Mouse (Mus musculus) spleen, adult 18-20 months (tissue): ENCODE data around the gene Dnajb12.

Source experiments
- DNase-seq, 2 experiments: peaks; one replicate each; pipeline ENCODE4 v3.0.0; 2022; ENCODE audit warnings: mixed read lengths in 2 of 2

Dnajb12 gene

GRCm38 (mm10) chr10:59898180-59898778 is 18.9 kb downstream of the Dnajb12 start:
- no peak for DNase-seq

GRCm38 (mm10) chr10:59898935-59899334 is 19.6 kb downstream of the Dnajb12 start:
- DNase-seq = no peak

DNA sequence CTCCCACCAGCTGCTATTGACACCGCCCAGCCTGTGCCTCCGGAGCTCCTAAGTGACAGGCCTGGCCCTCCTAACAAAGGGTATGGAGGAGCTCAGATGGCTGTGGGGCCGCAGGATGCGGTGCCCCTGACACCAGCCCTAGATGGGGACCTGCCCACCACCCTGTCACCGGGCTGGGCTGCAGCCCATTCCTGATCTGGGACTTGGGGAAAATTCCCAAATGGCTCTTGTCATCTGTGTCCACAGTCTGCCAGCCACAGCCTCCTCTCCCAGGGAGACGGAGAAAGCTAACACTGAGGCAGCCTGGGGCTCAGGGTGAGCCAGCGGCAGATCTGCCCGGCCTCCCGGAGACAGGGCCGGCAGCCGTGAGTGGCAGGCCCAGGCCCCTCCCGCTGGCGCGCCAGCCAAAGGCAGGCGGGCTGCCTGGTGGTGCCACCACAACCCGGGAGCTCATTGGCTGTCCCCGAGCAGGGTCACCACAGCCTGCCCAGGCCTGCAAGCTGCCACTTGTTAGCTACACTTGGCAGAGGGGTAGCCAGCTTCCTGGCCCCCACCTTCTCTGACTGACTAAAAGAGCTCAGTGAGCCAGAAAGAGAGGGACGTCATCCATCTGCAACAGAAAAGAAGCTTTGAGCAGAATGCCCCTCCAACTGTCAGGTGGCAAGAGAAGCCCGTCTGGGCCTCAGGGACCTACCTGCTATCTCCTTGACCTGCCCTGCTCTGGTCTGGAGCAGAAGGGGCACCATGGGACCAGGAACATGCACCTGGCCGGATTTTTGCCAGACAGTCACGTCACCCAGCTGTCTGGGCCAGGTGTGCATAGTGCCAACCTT is 20.2 kb downstream of the Dnajb12 start:
- peak; percentile 83 to 94 for DNase-seq

DNA sequence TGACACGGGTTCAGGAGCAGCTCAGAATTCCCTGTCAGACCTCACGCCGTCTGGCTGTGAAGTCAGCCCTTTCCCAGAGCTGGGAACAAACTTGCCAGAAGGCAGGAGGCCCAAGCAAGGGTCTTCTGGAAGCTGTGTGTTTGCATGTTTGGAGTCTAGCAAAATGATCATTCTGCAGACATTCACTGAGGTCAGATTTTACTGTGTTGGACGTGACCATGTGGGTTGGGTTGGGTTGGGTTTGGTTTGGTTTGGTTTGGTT is 20.7 kb downstream of the Dnajb12 start:
- DNase-seq = no peak

GRCm38 (mm10) chr10:59900939-59901338 is 21.6 kb downstream of the Dnajb12 start:
- DNase-seq = peak in 1 of 2 experiments; percentile 40

DNA sequence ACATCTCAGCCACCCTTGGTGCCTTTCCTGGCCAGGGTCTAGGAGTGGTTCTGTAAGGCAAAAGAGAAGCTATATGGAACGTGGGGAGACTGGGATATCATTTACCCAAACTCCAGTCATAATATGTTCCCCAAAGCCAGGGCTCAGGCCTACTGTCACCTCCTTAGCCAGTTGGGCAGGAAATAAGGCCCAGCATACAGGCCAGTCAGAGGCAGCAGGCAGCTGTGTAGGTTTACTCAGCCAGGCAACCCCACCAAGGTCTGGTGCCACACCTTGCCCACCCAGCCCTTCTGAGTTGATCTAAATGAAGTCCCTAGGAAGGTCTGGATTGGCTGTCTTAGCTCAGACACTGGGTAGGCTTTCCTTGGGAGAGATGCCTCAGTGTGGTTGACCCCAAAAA is 22.1 kb downstream of the Dnajb12 start:
- DNase-seq = peak in 1 of 2 experiments; percentile 15

DNA sequence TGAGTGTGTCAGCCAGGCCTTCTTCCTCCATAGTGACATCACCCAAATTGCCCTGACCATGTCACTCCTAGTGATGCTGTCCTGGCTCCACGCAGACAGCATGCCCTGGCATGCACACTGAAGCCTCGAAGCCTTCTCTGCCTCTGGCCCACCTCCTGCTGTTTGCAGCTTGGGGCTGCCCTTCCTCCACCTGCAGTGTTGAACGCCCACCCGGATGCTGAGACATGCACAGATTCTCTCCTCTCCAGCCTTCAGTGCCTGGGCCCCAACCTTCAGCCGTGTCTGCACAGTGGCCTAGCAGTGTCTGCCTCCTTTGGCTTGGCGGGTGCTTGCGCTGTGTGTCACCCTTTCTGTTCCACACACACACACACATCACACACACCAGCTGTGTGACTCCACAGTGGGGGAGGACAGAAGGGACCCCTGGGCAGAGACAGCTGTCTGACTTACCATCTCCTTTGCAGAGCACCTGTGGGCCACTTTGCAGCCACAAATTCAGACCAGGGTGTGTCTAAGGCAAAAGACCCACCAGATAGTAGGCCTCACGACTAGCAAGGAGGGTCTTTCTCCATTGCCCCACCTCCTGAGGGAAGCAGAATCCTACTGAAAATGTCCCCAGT is 22.7 kb downstream of the Dnajb12 start:
- DNase-seq = peak in 1 of 2 experiments; percentile 57

DNA sequence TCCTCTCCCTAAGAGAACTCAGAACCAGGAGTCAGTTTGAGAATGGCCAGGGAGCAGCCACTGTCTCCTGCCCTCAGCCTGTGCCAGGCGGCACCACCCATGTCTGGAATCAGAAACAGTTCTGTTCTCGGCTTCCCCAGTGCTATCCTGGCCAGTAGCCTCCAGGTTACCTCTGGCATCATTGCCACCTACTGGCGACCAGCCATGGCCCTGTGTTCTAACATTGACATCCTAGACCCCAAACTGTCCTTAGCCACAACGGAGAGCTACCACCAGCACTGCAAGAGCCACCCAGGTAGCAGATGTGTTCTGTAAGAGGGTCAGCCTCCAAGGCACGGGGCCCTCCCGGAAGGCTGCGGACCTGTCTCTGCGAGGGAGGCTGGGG is 23.2 kb downstream of the Dnajb12 start:
- peak in 1 of 2 experiments; percentile 3 for DNase-seq

DNA sequence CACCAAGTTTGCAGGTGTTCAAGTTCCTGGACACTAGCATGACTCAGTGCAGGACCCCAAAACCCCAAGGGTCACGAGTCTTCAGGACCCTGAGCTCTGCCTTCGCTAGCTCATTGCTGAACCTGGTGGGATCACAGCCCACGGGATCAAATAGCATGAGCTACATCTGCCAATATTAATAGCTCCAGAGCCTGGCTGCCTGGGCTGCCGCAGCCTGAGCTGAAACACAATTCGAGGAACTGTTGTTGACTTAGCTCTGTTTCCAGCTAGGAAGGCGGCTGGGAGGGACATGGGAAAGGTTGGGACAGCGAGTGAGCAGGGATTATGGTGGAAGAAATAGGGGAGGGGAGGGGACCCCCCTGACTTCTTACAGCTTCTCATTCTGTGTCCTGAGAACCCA is 23.8 kb downstream of the Dnajb12 start:
- no peak for DNase-seq

GRCm38 (mm10) chr10:59907080-59907609 is 27.8 kb downstream of the Dnajb12 start:
- peak; percentile 20 to 22 for DNase-seq

GRCm38 (mm10) chr10:59907695-59908299 is 28.4 kb downstream of the Dnajb12 start:
- DNase-seq = peak; percentile 30 to 55

- DNase-seq = peak in 1 of 2 experiments; percentile 4
These were observed 29.5 kb downstream of the Dnajb12 start for GRCm38 (mm10) chr10:59908776-59909315.

DNA sequence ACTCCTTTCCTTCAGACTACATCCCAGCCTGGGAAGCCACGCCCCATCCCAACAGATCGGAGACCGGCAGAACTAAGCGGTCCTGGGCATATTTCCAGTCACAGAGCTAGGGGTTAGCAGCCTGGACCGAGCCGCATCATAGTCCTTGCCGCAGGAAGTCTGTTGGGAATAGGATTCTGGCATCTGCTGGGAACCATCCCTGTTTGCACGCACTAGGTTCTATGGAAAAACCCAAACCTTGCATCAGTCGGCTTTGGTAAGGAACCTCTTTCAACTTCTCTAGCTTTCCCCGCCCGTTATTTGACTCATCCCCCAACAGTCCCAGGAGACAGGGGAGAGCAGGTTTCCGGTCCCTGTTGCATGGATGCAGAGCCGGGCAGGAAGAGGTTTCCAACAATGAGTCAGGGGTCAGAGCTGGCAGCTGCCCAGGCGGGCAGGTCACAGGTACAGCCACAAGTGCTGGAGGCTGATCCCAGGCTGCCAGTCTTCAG is 30.0 kb downstream of the Dnajb12 start:
- peak in 1 of 2 experiments; percentile 18 for DNase-seq

DNA sequence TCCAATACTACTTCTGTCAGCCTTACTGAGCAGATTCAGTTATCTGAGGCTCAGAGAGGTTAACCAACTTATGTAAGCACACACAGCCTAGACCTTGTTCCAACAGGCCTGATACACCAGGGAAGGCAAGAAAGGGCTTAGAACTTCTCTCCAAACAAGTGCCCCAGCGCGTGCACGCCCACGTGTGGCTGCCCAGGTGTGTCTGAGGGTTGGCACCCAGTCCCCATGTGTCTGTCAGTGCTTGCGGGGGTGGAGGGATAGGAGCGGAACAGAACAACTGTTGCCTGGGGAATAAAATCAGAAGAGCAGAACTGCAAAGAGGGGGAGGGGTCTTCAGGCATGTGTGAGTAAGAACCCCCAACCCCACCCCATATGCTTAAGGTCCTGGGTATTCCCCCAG is 31.7 kb downstream of the Dnajb12 start:
- DNase-seq = peak; percentile 71 to 79

DNA sequence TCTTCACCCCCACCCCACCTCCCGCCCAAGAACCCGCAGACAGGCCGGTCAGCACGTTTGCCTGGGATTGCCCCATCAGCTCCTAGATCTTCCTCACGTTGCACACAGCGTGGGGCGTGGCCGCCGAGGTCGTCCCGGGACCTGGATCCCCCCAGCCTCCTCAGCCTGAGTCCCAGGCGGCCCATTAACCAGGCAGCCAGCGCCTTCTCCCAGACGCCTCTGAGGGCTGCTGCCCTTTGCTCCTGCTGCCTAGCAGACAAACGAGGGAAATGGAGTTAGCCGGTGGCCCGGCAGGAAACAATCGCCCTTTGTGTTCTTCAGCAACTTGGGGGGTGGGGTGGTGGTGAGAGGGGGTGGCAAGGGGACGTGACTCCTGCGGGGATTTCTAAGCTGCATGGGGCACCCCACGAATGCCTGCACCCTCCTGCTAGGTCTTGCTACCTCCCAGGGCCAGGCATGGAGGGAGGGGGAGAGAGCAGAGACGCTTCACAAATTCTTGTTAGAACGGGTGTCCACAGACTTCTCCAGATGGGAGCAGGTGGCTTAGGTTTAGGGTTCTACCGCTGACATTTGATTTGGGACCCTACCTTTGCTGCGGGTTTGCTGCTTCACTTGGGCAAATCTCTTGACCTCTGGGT is 32.3 kb downstream of the Dnajb12 start:
- DNase-seq = peak in 1 of 2 experiments; percentile 29

DNA sequence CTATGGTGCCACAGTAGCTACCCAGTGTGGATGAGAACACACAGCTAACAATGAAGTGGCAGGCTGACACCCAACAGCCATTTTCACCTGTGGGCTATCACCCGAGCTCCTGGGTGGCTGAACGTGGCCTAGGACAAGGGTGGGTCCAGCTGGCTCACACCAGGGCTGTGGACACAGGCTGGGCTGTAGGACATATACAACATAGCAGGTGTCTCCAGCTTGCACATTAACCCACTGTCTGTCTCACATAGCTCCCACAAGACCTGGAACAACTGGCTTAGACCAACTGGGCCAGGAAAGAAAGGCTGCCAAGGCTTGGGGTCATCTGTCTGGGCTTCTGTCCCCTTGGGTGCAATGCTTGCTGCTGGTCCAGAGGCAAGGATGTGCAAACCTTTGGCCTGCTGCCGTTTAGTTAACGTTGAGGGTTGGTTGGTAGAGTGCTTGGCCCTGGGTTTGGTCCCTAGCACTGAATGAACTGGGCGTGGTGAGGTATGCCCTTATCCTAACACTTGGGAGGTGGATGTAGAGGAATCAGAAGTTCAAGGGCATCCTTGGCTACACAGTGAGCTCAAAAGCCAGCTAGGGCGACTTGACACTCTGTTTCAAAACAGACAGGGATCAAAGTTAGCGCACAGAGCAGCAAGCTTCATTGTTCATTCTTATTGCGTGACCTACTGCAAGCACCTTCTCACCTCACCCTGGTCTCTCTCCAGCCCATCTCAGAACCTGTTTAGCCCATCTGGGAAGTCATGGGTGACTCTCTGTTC is 36.0 kb downstream of the Dnajb12 start:
- DNase-seq = no peak

DNA sequence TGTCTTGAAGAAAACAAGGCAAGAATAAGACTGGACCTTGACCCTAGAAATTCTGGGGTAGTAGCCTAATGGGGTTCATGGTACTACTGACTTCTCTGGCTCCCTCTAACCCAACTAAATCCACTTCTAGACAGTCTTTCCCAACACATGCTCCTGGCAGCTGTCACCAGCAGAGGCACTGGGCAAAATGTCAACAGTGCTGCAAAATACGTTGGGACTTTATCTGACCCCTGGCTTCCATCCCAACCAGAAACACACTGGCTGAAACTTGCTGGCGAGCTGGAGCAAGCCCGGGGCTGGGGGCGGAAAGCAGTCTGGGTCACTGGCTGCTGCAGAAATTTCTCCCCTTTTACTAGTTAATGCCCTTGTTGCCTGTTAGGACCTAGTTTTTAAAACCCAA is 36.8 kb downstream of the Dnajb12 start:
- no peak for DNase-seq

GRCm38 (mm10) chr10:59916649-59917048 is 37.3 kb downstream of the Dnajb12 start:
- DNase-seq = no peak

DNA sequence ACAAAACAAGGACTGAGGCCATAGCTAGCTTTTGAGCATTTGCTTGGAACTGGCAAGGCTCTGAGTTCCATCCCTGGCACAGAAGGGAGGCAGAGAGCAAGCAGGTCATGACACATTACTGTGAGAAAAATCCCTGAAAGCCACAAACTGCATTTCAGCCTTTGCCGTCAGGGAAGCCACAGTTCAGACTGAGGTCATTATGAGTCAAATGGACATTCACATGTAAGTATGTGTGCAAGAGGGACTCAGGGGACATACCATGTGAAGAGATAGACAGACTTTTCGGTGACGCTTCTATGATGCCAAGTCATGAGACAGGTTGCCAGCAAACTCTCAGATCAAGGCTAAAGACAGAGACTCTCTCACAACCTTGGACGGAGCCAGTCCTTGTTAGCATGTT is 38.8 kb downstream of the Dnajb12 start:
- DNase-seq = no peak

DNA sequence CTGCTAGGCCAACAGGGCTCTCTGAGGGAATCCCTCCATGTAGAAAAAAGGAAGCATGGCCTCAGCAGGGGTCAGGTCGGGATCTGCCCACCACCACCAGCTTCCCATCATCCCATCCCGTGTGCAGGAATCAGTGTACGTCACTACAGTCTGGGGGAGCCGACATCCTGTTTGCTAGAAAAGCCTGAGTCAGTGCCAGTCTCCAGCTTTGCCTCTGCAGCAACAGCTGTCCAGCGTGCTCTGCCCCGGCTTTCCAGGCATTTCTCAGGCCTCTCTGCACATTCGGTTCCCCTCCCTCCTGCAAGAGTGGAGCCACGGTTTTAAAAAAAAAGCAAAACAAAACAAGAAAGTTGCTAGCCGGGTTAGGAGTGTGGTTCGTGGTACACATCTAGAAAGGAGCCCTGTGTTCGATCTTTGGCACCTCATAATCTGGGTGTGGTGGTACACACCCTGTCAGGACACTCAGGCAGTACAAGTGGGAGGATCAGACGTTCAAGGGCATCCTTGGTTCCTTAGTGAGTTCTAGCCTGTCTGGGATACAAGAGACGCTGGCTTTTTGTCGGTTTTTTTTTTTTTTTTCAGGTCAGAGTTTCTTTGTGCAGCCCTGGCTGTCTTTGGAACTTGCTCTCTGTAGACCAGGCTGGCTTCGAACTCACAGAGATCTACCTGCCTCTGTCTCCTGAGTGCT is 40.3 kb downstream of the Dnajb12 start:
- no peak for DNase-seq

DNA sequence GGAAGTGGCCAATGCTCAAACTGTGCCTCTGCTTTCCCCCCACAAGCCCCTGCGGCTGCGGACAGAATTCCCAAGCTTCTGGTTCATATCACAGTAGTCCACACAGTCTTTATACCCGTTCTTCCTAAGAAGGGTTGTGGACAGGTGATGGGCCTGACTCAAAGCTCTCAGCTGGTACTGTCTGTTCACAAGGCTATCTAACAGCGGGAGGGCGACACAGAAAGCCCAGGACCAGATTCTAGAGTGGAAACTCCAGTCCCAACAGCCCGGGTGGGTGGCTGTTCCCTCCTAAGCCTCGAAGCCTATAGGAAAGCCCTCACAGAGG is 41.1 kb downstream of the Dnajb12 start:
- DNase-seq = no peak
